Mouse (Mus musculus) 3T3-L1 (cell line): ENCODE measurements at regions not wholly inside any gene's neighbourhood (a gene's known extent, or its start where the extent isn't known, plus 50 kb on each side); places are given as distances from the start of the nearest gene placed in this dataset.
"Not testable (repeated sequence)": the region's sequence is repeated elsewhere in the genome, so short reads cannot be mapped to it uniquely, and the experiment has no call there.

Experiments used
- DNase-seq: peaks from one replicate; pipeline ENCODE4 v3.0.0-alpha.2; 2015; ENCODE audit warnings: low read depth, low spot score

DNA sequence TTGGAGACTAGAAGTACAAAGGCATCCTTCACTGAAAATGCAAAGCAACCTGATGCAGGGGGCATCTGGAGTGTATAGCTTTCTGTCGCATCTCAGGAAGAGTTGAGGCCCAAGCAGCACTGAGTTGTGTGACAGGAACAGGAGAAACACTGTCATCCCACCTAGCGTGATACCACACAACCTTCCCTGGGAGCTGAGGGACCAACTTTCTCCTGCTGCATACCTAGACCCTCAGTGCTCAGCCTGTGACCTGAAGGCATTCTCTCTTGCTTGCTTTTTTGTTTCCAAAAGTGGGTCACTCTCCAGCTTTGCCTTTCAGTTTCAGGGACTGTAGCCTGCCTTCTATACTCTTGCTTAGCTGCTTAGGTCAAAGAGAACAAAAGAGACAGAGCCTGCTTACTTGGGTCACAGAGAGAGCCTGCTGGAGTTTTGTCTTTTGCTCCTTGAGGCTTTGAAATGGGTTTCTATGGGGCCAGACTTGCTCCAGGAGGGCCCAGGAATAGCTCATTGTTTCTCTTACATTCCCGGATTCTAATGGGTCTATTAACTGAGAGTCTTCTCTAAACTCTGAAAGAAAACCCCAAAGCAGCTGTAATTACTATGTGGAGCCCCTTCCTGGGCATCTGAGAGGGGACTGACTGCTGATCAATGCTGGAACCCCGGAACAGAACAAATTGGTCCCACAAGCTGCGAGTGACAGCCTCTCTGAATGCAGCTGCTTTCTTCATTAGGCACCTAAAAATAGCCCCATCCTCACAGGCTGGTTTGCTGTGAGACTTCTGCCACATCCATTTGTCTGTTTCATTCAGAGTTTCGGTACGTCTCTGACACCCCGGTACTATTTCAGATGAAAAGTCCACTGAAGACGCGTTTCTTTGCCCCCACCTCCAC is 73.9 kb upstream of the Atxn1 start:
- no peak for DNase-seq

- no peak for DNase-seq
Measured at GRCm38 (mm10) chr13:46032281-46032680, 67.5 kb upstream of the Atxn1 start.

DNA sequence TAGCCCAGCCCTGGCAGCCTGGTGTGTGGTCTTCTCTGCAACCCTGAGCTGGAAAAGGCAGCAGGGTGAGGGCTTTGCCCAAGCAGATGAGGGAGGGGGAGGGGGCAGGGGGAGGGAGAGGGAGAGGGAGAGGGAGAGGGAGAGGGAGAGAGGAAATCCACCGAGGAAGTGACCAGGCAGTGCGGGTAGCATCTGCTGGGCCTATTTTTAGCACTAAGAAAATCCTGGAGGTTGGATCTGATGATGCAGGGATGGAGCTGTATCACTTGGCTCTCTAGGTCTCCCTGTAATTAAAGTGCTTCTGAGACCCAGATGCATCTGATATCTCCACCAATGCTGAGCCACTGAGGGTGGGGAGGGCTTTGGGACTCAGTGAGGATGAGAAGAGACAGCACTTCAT is 61.2 kb upstream of the Atxn1 start:
- DNase-seq, result no peak

DNA sequence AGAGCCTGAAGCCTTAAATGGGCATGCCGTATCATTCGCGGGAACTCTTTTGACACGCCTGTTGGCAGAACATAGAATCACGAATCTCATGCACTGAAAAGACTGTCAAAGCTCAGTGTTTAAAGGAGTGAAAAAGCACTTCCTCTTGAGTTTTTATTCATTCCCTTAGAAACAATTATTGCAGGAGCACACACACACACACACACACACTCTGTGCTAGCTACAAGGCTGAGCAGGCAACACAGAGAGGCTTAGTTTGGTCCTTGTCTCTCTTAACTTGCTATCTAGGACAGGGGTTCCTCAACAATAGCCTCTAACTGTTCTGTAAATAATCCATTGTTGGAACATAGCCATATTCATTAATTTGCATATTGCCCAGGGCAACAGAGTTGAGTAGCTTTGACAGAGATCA is 58.8 kb upstream of the Atxn1 start:
- DNase-seq, result no peak

DNA sequence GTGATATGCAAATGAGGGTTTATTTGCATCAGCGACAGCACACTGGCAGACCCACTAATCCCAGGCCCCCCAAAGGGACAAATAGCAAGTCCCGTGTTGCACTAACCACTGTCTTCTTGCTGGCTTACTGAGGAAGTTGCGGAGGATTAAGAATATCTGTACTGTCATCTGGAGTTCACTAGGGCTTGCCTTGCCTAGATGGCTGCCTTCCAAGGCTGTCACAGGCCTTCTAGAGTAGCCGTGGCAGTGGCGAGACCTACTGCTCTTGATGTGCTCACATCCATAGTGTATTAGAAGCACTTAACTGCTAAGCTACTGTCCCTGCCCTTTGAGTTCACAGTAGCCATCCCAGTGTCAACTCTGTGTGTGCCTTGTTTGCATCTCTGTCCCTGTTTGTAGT is 58.4 kb upstream of the Atxn1 start:
- DNase-seq, result no peak

- no peak for DNase-seq
Measured at GRCm38 (mm10) chr13:46020945-46021835, 56.4 kb upstream of the Atxn1 start.

GRCm38 (mm10) chr13:46019431-46020166 is 54.8 kb upstream of the Atxn1 start:
- DNase-seq, result no peak

- no peak for DNase-seq
Measured at GRCm38 (mm10) chr13:46018903-46019430, 54.2 kb upstream of the Atxn1 start.

GRCm38 (mm10) chr13:46017742-46018141 is 52.9 kb upstream of the Atxn1 start:
- DNase-seq, result no peak

GRCm38 (mm10) chr13:46017011-46017410 is 52.2 kb upstream of the Atxn1 start:
- DNase-seq, result not testable (repeated sequence)

DNA sequence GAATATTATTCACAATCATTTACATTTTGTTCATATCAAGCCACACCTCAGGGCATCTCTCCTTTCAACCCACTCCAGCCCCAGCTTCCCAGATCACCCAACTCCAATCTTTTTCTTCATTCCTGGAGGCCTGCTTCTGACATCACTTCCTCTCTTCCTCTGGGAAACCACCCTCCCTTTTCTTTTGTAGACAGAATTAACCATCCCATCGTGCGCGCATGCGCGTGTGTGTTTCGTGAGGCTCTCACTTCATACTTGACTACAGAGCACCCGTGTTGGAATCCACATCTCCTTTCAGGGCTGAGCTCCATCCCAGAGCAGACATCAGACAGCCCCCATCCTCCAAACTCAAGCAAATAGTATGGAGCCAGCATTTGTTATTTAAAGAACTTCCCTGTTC is 50.4 kb upstream of the Atxn1 start:
- DNase-seq, result no peak

- no peak for DNase-seq
Measured at GRCm38 (mm10) chr13:46014637-46015036, 49.8 kb upstream of the Atxn1 start.
